Comparison of ENCODE assay signal across 19 mouse cellular contexts in the genomic region with DNA sequence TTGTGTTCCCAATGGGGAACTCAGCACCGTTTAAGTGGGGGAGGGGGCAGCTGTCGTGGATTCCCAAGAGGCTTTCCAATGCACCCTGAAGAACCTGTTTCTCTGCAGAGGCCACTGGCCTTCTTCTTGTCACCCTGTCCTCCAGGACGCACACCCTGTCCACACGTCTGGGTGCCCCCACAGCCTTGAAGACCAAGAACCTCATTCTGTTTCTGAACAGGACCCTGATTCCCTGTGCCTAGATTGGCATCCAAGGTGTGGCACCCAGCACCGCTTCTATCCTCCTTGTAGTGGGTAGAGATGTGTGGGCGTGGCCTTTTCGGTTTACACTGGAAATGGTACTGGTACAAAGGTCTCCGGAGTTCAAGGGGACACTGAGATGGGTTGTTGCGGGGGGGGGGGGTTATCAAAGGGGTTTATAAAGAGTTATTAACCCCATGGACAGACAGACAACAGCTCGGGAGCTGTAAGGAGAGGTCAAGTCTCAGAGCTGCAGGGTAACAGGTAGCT. TPM values are rescaled to one million over a fixed set of nuclear protein-coding genes. Genes with fewer than 3 reads are reported as not detected.
DNase-seq lines count a peak whose midpoint lies in the region; ATAC-seq lines count a peak whose summit lies in the region.
"Had no signal": no experiment of that assay in that cellular context is flagged by ENCODE, and none has a peak within 500 bp of the region (broad histone marks: within the 10 kb centered on the region; RNA-seq: fewer than 3 reads in every experiment).

No protein-coding gene starts in this region.

- DNase-seq in heart, embryonic 10.5 days (ENCODE audit: low spot score): no peak
- no peak for DNase-seq in lung, postnatal 25 days (ENCODE audit: low spot score)
- no peak for DNase-seq in midbrain, embryonic 11.5 days (ENCODE audit: low spot score, missing footprints)
- DNase-seq: adrenal gland, adult 8-10 months; cerebellum, adult 8-10 months; gastrocnemius, postnatal 36 days; thymus, postnatal 36 days had no signal

- H3K27ac ChIP-seq in heart, embryonic 10.5 days: peak overlapping the region; percentile 44; the same call in 1 of the 2 replicates
- no peak overlapping the region for H3K27ac ChIP-seq in heart, embryonic 11.5 days (ENCODE audit: low read depth, low read length)
- H3K27ac ChIP-seq in lung, embryonic 15.5 days: peak overlapping the region; percentile 74; the same call in 1 of the 2 replicates
- 0 out of 2 replicates have a peak overlapping the region, but pooled peaks have one; percentile 48 for H3K27ac ChIP-seq in kidney, embryonic 14.5 days (ENCODE audit: low read depth, low read length)
- H3K27ac ChIP-seq in stomach, embryonic 15.5 days: peak overlapping the region; percentile 40; the same call in 1 of the 2 replicates
- H3K27ac ChIP-seq in midbrain, embryonic 11.5 days (ENCODE audit: low read depth, low read length): no peak overlapping the region
- H3K27ac ChIP-seq: hindbrain, embryonic 12.5 days; left cerebral cortex, adult 2 months; limb, embryonic 13.5 days; neural tube, embryonic 15.5 days had no signal

- 80% methylated on average over 10 of the region's 10 CpGs for WGBS in heart, embryonic 10.5 days
- WGBS in heart, embryonic 11.5 days (ENCODE audit: insufficient replicate concordance): 77% methylated on average over 10 of the region's 10 CpGs
- WGBS in lung, embryonic 15.5 days: 63% methylated on average over 10 of the region's 10 CpGs
- 78% methylated on average over 10 of the region's 10 CpGs for WGBS in kidney, embryonic 14.5 days
- 62% methylated on average over 10 of the region's 10 CpGs for WGBS in stomach, embryonic 15.5 days
- 76% methylated on average over 10 of the region's 10 CpGs for WGBS in midbrain, embryonic 11.5 days

- H3K4me2 ChIP-seq in heart, embryonic 11.5 days: no peak overlapping the region
- H3K4me2 ChIP-seq in lung, embryonic 15.5 days: peak overlapping the region; percentile 42; the same call in 1 of the 2 replicates
- H3K4me2 ChIP-seq in kidney, embryonic 14.5 days (replicated peaks; ENCODE audit: low read depth, low read length): no peak overlapping the region
- H3K4me2 ChIP-seq in stomach, embryonic 15.5 days: peak overlapping the region; percentile 29
- no peak overlapping the region for H3K4me2 ChIP-seq in midbrain, embryonic 11.5 days
- H3K4me2 ChIP-seq: hindbrain, embryonic 12.5 days; neural tube, embryonic 15.5 days had no signal

- H3K4me1 ChIP-seq in heart, embryonic 10.5 days: peaks cover 60% of the 10 kb centered on the region
- peaks cover 36% of the 10 kb centered on the region for H3K4me1 ChIP-seq in heart, embryonic 11.5 days (ENCODE audit: control insufficient read depth, insufficient read depth, low read length)
- peaks cover 33% of the 10 kb centered on the region for H3K4me1 ChIP-seq in lung, embryonic 15.5 days
- peaks cover 14% of the 10 kb centered on the region for H3K4me1 ChIP-seq in kidney, embryonic 14.5 days (ENCODE audit: control insufficient read depth, insufficient read depth, low read length)
- H3K4me1 ChIP-seq in stomach, embryonic 15.5 days: peaks cover 29% of the 10 kb centered on the region
- H3K4me1 ChIP-seq in midbrain, embryonic 11.5 days (ENCODE audit: control insufficient read depth, insufficient read depth, low read length): peaks cover 19% of the 10 kb centered on the region

- no peaks in the 10 kb centered on the region for H3K36me3 ChIP-seq in heart, embryonic 10.5 days
- H3K36me3 ChIP-seq in heart, embryonic 11.5 days (ENCODE audit: control insufficient read depth, insufficient read depth, low read length): no peaks in the 10 kb centered on the region
- no peaks in the 10 kb centered on the region for H3K36me3 ChIP-seq in lung, embryonic 15.5 days
- no peaks in the 10 kb centered on the region for H3K36me3 ChIP-seq in kidney, embryonic 14.5 days (ENCODE audit: control insufficient read depth, insufficient read depth, low read length)
- no peaks in the 10 kb centered on the region for H3K36me3 ChIP-seq in stomach, embryonic 15.5 days
- H3K36me3 ChIP-seq in midbrain, embryonic 11.5 days (ENCODE audit: control insufficient read depth, insufficient read depth, low read length): no peaks in the 10 kb centered on the region
- H3K36me3 ChIP-seq: heart, embryonic 15.5 days; hindbrain, embryonic 12.5 days; limb, embryonic 13.5 days; neural tube, embryonic 15.5 days had no signal

- H3K9ac ChIP-seq in heart, embryonic 11.5 days (ENCODE audit: low read depth, low read length): no peak overlapping the region
- no peak overlapping the region for H3K9ac ChIP-seq in lung, embryonic 15.5 days
- no peak overlapping the region for H3K9ac ChIP-seq in kidney, embryonic 14.5 days (ENCODE audit: low read depth, low read length)
- no peak overlapping the region for H3K9ac ChIP-seq in stomach, embryonic 15.5 days
- H3K9ac ChIP-seq in midbrain, embryonic 11.5 days (ENCODE audit: low read length): no peak overlapping the region
- H3K9ac ChIP-seq: hindbrain, embryonic 12.5 days; limb, embryonic 13.5 days; neural tube, embryonic 15.5 days had no signal

- H3K27me3 ChIP-seq in heart, embryonic 10.5 days (ENCODE audit: insufficient read depth, poor library complexity, severe bottlenecking): peaks cover 4% of the 10 kb centered on the region; the same call in 1 of the 2 replicates
- H3K27me3 ChIP-seq in heart, embryonic 11.5 days (ENCODE audit: control insufficient read depth, insufficient read depth, low read length): peaks cover 3% of the 10 kb centered on the region; the same call in 1 of the 2 replicates
- no peaks in the 10 kb centered on the region for H3K27me3 ChIP-seq in lung, embryonic 15.5 days
- H3K27me3 ChIP-seq in kidney, embryonic 14.5 days (ENCODE audit: control insufficient read depth, insufficient read depth, low read length): no peaks in the 10 kb centered on the region
- H3K27me3 ChIP-seq in stomach, embryonic 15.5 days (replicated peaks): no peaks in the 10 kb centered on the region
- H3K27me3 ChIP-seq in midbrain, embryonic 11.5 days (ENCODE audit: control insufficient read depth, insufficient read depth, low read length): peaks cover 4% of the 10 kb centered on the region; the same call in 1 of the 2 replicates
- H3K27me3 ChIP-seq: heart, embryonic 15.5 days had no signal

- no peak overlapping the region for H3K4me3 ChIP-seq in heart, embryonic 10.5 days
- no peak overlapping the region for H3K4me3 ChIP-seq in heart, embryonic 11.5 days (ENCODE audit: low read depth, low read length)
- no peak overlapping the region for H3K4me3 ChIP-seq in lung, embryonic 15.5 days
- H3K4me3 ChIP-seq in kidney, embryonic 14.5 days (ENCODE audit: low read length): no peak overlapping the region
- no peak overlapping the region for H3K4me3 ChIP-seq in stomach, embryonic 15.5 days (replicated peaks)
- no peak overlapping the region for H3K4me3 ChIP-seq in midbrain, embryonic 11.5 days (ENCODE audit: low read depth, low read length)
- H3K4me3 ChIP-seq: hindbrain, embryonic 12.5 days; left cerebral cortex, adult 2 months; limb, embryonic 13.5 days; neural tube, embryonic 15.5 days had no signal

- ATAC-seq in heart, embryonic 11.5 days (replicated peaks; ENCODE audit: insufficient number of reproducible peaks, low FRiP score, low TSS enrichment): no peak
- no peak for ATAC-seq in lung, embryonic 15.5 days (ENCODE audit: borderline replicate concordance, extremely low read depth, low FRiP score, low TSS enrichment)
- ATAC-seq in kidney, embryonic 14.5 days (ENCODE audit: low FRiP score, low TSS enrichment): no peak
- ATAC-seq in stomach, embryonic 15.5 days (ENCODE audit: insufficient read depth, low FRiP score, low read depth): no peak
- ATAC-seq in granulocyte monocyte progenitor cell, adult 5-6 weeks (replicated peaks; ENCODE audit: poor library complexity, severe bottlenecking): no peak
- no peak for ATAC-seq in midbrain, embryonic 11.5 days (ENCODE audit: low FRiP score)

- H3K9me3 ChIP-seq in heart, embryonic 10.5 days: no peaks in the 10 kb centered on the region
- no peaks in the 10 kb centered on the region for H3K9me3 ChIP-seq in heart, embryonic 11.5 days (replicated peaks; ENCODE audit: control insufficient read depth, low read length)
- H3K9me3 ChIP-seq in lung, embryonic 15.5 days: no peaks in the 10 kb centered on the region
- H3K9me3 ChIP-seq in kidney, embryonic 14.5 days (ENCODE audit: control insufficient read depth, low read length): no peaks in the 10 kb centered on the region
- H3K9me3 ChIP-seq in stomach, embryonic 15.5 days: no peaks in the 10 kb centered on the region
- H3K9me3 ChIP-seq in midbrain, embryonic 11.5 days (ENCODE audit: control insufficient read depth, low read length): no peaks in the 10 kb centered on the region
- H3K9me3 ChIP-seq: heart, embryonic 15.5 days; hindbrain, embryonic 12.5 days; limb, embryonic 13.5 days; neural tube, embryonic 15.5 days had no signal

RNA-seq across cellular contexts. Expression of gene Rab17, which starts 0.5 kb away (rescaled TPM):
- polyA plus RNA-seq in heart, embryonic 10.5 days (2016; fragmentation: Nextera tagmentation; extraction: Ambion mirVana): 0.71 and 0.94 TPM in 2 replicates
- 0.63 TPM in 1 of 2 replicates, not detected in the other for polyA plus RNA-seq in heart, embryonic 11.5 days (2014; fragmentation: Nextera tagmentation; extraction: Ambion mirVana)
- 3.1 and 3.8 TPM in 2 replicates for polyA plus RNA-seq in lung, embryonic 15.5 days (2015; fragmentation: Nextera tagmentation; extraction: Ambion mirVana)
- polyA plus RNA-seq in kidney, embryonic 14.5 days (2014; fragmentation: Nextera tagmentation; extraction: Ambion mirVana): 3.7 and 6.1 TPM in 2 replicates
- polyA plus RNA-seq in stomach, embryonic 15.5 days (2015; fragmentation: Nextera tagmentation; extraction: Ambion mirVana): 9.5 and 14.2 TPM in 2 replicates
- total RNA-seq in granulocyte monocyte progenitor cell, adult 5-6 weeks (2014; fragmentation: Nextera tagmentation): 3.1 TPM in 1 of 2 replicates, not detected in the other
- total RNA-seq in granulocyte monocyte progenitor cell, adult 5-6 weeks (2017): 0.47 and 2.0 TPM in 2 replicates
- polyA plus RNA-seq in midbrain, embryonic 11.5 days (2014; fragmentation: Nextera tagmentation; extraction: Ambion mirVana): not detected in 2 replicates
- total RNA-seq: adrenal gland, adult 8-10 months; gastrocnemius, postnatal 36 days; layer of hippocampus, adult 18-20 months had no signal
- polyA plus RNA-seq: neural tube, embryonic 15.5 days had no signal

RNA-seq across cellular contexts. Expression of gene Prlh, which starts 17.0 kb away (rescaled TPM):
- polyA plus RNA-seq in heart, embryonic 10.5 days (2016; fragmentation: Nextera tagmentation; extraction: Ambion mirVana): not detected in 2 replicates
- not detected in 2 replicates for polyA plus RNA-seq in heart, embryonic 11.5 days (2014; fragmentation: Nextera tagmentation; extraction: Ambion mirVana)
- not detected in 2 replicates for polyA plus RNA-seq in lung, embryonic 15.5 days (2015; fragmentation: Nextera tagmentation; extraction: Ambion mirVana)
- not detected in 2 replicates for polyA plus RNA-seq in kidney, embryonic 14.5 days (2014; fragmentation: Nextera tagmentation; extraction: Ambion mirVana)
- polyA plus RNA-seq in stomach, embryonic 15.5 days (2015; fragmentation: Nextera tagmentation; extraction: Ambion mirVana): not detected in 2 replicates
- not detected in 2 replicates for total RNA-seq in granulocyte monocyte progenitor cell, adult 5-6 weeks (2014; fragmentation: Nextera tagmentation)
- total RNA-seq in granulocyte monocyte progenitor cell, adult 5-6 weeks (2017): not detected in 2 replicates
- polyA plus RNA-seq in midbrain, embryonic 11.5 days (2014; fragmentation: Nextera tagmentation; extraction: Ambion mirVana): not detected in 2 replicates
- total RNA-seq: adrenal gland, adult 8-10 months; ES-E14; gastrocnemius, postnatal 36 days; layer of hippocampus, adult 18-20 months; left cerebral cortex, adult 2 months had no signal
- polyA plus RNA-seq: heart, embryonic 15.5 days; hindbrain, embryonic 12.5 days; limb, embryonic 13.5 days; neural tube, embryonic 15.5 days had no signal

RNA-seq across cellular contexts. Expression of gene Lrrfip1, which starts 28.6 kb away (rescaled TPM):
- 91.6 and 129 TPM in 2 replicates for polyA plus RNA-seq in heart, embryonic 10.5 days (2016; fragmentation: Nextera tagmentation; extraction: Ambion mirVana)
- 115 and 138 TPM in 2 replicates for polyA plus RNA-seq in heart, embryonic 11.5 days (2014; fragmentation: Nextera tagmentation; extraction: Ambion mirVana)
- polyA plus RNA-seq in lung, embryonic 15.5 days (2015; fragmentation: Nextera tagmentation; extraction: Ambion mirVana): 54.8 and 60.6 TPM in 2 replicates
- polyA plus RNA-seq in kidney, embryonic 14.5 days (2014; fragmentation: Nextera tagmentation; extraction: Ambion mirVana): 25.7 and 33.6 TPM in 2 replicates
- polyA plus RNA-seq in stomach, embryonic 15.5 days (2015; fragmentation: Nextera tagmentation; extraction: Ambion mirVana): 64.9 and 65.4 TPM in 2 replicates
- total RNA-seq in granulocyte monocyte progenitor cell, adult 5-6 weeks (2014; fragmentation: Nextera tagmentation): 61.3 and 114 TPM in 2 replicates
- total RNA-seq in granulocyte monocyte progenitor cell, adult 5-6 weeks (2017): 121 and 131 TPM in 2 replicates
- 20.2 and 21.1 TPM in 2 replicates for polyA plus RNA-seq in midbrain, embryonic 11.5 days (2014; fragmentation: Nextera tagmentation; extraction: Ambion mirVana)

RNA-seq across cellular contexts. Expression of gene Mlph, which starts 55.1 kb away (rescaled TPM):
- polyA plus RNA-seq in heart, embryonic 10.5 days (2016; fragmentation: Nextera tagmentation; extraction: Ambion mirVana): 0.26 and 0.53 TPM in 2 replicates
- polyA plus RNA-seq in heart, embryonic 11.5 days (2014; fragmentation: Nextera tagmentation; extraction: Ambion mirVana): 0.16 TPM in 1 of 2 replicates, not detected in the other
- 0.59 and 1.3 TPM in 2 replicates for polyA plus RNA-seq in lung, embryonic 15.5 days (2015; fragmentation: Nextera tagmentation; extraction: Ambion mirVana)
- polyA plus RNA-seq in kidney, embryonic 14.5 days (2014; fragmentation: Nextera tagmentation; extraction: Ambion mirVana): 0.61 TPM in 1 of 2 replicates, not detected in the other
- 1.8 and 2.3 TPM in 2 replicates for polyA plus RNA-seq in stomach, embryonic 15.5 days (2015; fragmentation: Nextera tagmentation; extraction: Ambion mirVana)
- total RNA-seq in granulocyte monocyte progenitor cell, adult 5-6 weeks (2014; fragmentation: Nextera tagmentation): 0.17 TPM in 1 of 2 replicates, not detected in the other
- 0.95 TPM in 1 of 2 replicates, not detected in the other for total RNA-seq in granulocyte monocyte progenitor cell, adult 5-6 weeks (2017)
- 0.10 and 0.33 TPM in 2 replicates for polyA plus RNA-seq in midbrain, embryonic 11.5 days (2014; fragmentation: Nextera tagmentation; extraction: Ambion mirVana)

Comparison
In these comparisons a context has a peak if more than half of its experiments do, and no peak if none do; other contexts are left out.
1. H3K27ac ChIP-seq: peak in heart, embryonic 10.5 days (single experiment), lung, embryonic 15.5 days (single experiment), kidney, embryonic 14.5 days (single experiment) and stomach, embryonic 15.5 days (single experiment); none in heart, embryonic 11.5 days (single experiment) and midbrain, embryonic 11.5 days (single experiment).
2. H3K4me2 ChIP-seq: peak in lung, embryonic 15.5 days (single experiment) and stomach, embryonic 15.5 days (single experiment); none in heart, embryonic 11.5 days (single experiment), kidney, embryonic 14.5 days (single experiment) and midbrain, embryonic 11.5 days (single experiment).